Mouse (Mus musculus) spleen, adult 2 months (tissue): ENCODE results near the gene Gpr176. TPM values are rescaled to one million over a fixed set of nuclear protein-coding genes. Genes with fewer than 3 reads are reported as not detected.
A peak's percentile ranks its signal among the peaks of the same experiment; 100 is the strongest.

Experiments used
- DNase-seq, 2 experiments: peaks; one replicate each; pipeline versions ENCODE4 v3.0.0 to v3.0.0-alpha.2; 2012 to 2021; ENCODE audit warnings: low spot score in 2 of 2, low read depth in 1 of 2
- H3K27ac ChIP-seq: fragments of 200-500 bp; 2 replicates; pipeline ENCODE4 v1.5.1; 2012; ENCODE audit warnings: low read length, inconsistent platforms; ENCODE audit not compliant: insufficient read depth
- H3K27me3 ChIP-seq: fragments of 200-500 bp; 2 replicates; pipeline ENCODE4 v1.6.1; 2012; ENCODE audit warnings: mild to moderate bottlenecking, moderate library complexity, low read length, inconsistent platforms; ENCODE audit not compliant: control insufficient read depth, insufficient read depth
- H3K36me3 ChIP-seq: fragments of 200-500 bp; 2 replicates; pipeline ENCODE4 v1.6.1; 2012; ENCODE audit warnings: mild to moderate bottlenecking, low read length, inconsistent platforms; ENCODE audit not compliant: control insufficient read depth, insufficient read depth
- H3K4me1 ChIP-seq: fragments of 200-500 bp; 2 replicates; pipeline ENCODE4 v1.6.1; 2011; ENCODE audit warnings: inconsistent platforms; ENCODE audit not compliant: control insufficient read depth, insufficient read depth, insufficient read length
- H3K4me3 ChIP-seq: fragments of 200-500 bp; 2 replicates; pipeline ENCODE4 v1.5.1; 2011; ENCODE audit warnings: mild to moderate bottlenecking, inconsistent platforms; ENCODE audit not compliant: insufficient read depth, insufficient read length; ENCODE audit errors: extremely low read depth
- CTCF ChIP-seq: fragments of 200-500 bp; IDR thresholded peaks from 2 replicates; pipeline ENCODE4 v1.5.1; 2011; ENCODE audit warnings: mild to moderate bottlenecking, inconsistent platforms; ENCODE audit not compliant: insufficient read depth, insufficient read length, insufficient replicate concordance; ENCODE audit errors: extremely low read depth
- POLR2A ChIP-seq: fragments of 200-500 bp; IDR thresholded peaks from 2 replicates; pipeline ENCODE4 v1.6.1; 2011; ENCODE audit warnings: low read depth, low read length, inconsistent platforms
- WGBS: fragments of 180-500 bp; shearing (Covaris S2); methylation state at CpG from one replicate; pipeline ENCODE4 v1.1.7; 2018; 5-methylcytosine and 5-hydroxymethylcytosine counted together
- polyA plus RNA-seq: library from polyadenylated mRNA; depleted of rRNA; stranded (reverse); fragments of >200 nt; gene quantifications from 2 replicates; pipeline ENCODE4 v1.2.3, GENCODE M21; 2012; rRNA removed

Gpr176 gene
- 1.3 and 1.8 TPM in 2 replicates for polyA plus RNA-seq

- 2% methylated on average over 46 of the region's 59 CpGs for WGBS
- H3K4me3 ChIP-seq, result peak within 1 kb of the TSS; percentile 54
- DNase-seq, result peak in 1 of 2 experiments; percentile 13
Measured at GRCm38 (mm10) chr2:118372901-118373571, at the start of gene Gpr176. Gene Gpr176, minus strand, starts transcription at chr2:118373419.

GRCm38 (mm10) chr2:118422385-118422784 lies 49.2 kb upstream of the Gpr176 start:
- Histone ChIP-seq H3K4me1 (no peaks in the 10 kb centered on the region), H3K36me3 (peaks cover 28% of the 10 kb centered on the region), H3K27ac (no peak overlapping the region), H3K4me3 (no peak overlapping the region), H3K27me3 (no peaks in the 10 kb centered on the region)
- WGBS, result 87% methylated on average over 8 of the region's 8 CpGs
- TF ChIP-seq POLR2A (no peak), CTCF (no peak)
- DNase-seq, result no peak

More at GRCm38 (mm10) chr2:118372901-118373571, at the start of gene Gpr176:
- no peak within 1 kb of the TSS for H3K27ac ChIP-seq
- no peaks in the 10 kb centered on the region for H3K36me3 ChIP-seq
- no peak for TF ChIP-seq CTCF
- no peak for TF ChIP-seq POLR2A
- peaks cover 12% of the 10 kb centered on the region for H3K27me3 ChIP-seq
- H3K4me1 ChIP-seq, result peaks cover 8% of the 10 kb centered on the region

- Histone ChIP-seq H3K36me3 (peaks cover 28% of the 10 kb centered on the region), H3K4me3 (no peak overlapping the region), H3K27me3 (no peaks in the 10 kb centered on the region), H3K4me1 (no peaks in the 10 kb centered on the region), H3K27ac (no peak overlapping the region)
- no peak for DNase-seq
- TF ChIP-seq POLR2A (no peak), CTCF (no peak)
- 94% methylated on average over 15 of the region's 15 CpGs for WGBS
Measured at GRCm38 (mm10) chr2:118421951-118422350, 48.7 kb upstream of the Gpr176 start.

GRCm38 (mm10) chr2:118418076-118418475 lies 44.9 kb upstream of the Gpr176 start:
- TF ChIP-seq CTCF (no peak), POLR2A (no peak)
- no peaks in the 10 kb centered on the region for H3K27me3 ChIP-seq
- DNase-seq, result no peak
- WGBS, result 91% methylated on average over 4 of the region's 4 CpGs
- H3K4me1 ChIP-seq, result no peaks in the 10 kb centered on the region
- H3K27ac ChIP-seq, result no peak overlapping the region
- H3K36me3 ChIP-seq, result peaks cover 32% of the 10 kb centered on the region
- no peak overlapping the region for H3K4me3 ChIP-seq

GRCm38 (mm10) chr2:118415601-118416355 lies 42.6 kb upstream of the Gpr176 start:
- Histone ChIP-seq H3K27ac (no peak overlapping the region), H3K4me3 (no peak overlapping the region), H3K27me3 (no peaks in the 10 kb centered on the region), H3K36me3 (peaks cover 33% of the 10 kb centered on the region), H3K4me1 (no peaks in the 10 kb centered on the region)
- no peak for TF ChIP-seq POLR2A
- no peak for TF ChIP-seq CTCF
- no peak for DNase-seq
- 92% methylated on average over 6 of the region's 6 CpGs for whole genome bisulfite sequencing

- TF ChIP-seq POLR2A (no peak), CTCF (no peak)
- 94% methylated on average over 11 of the region's 11 CpGs for WGBS
- Histone ChIP-seq H3K4me3 (no peak overlapping the region), H3K27ac (no peak overlapping the region), H3K27me3 (no peaks in the 10 kb centered on the region), H3K36me3 (peaks cover 29% of the 10 kb centered on the region), H3K4me1 (no peaks in the 10 kb centered on the region)
- no peak for DNase-seq
Measured at GRCm38 (mm10) chr2:118412821-118413220, 39.6 kb upstream of the Gpr176 start.
